Mouse (Mus musculus): ENCODE results near the gene Arfip1.
"Not testable (repeated sequence)": the region's sequence is repeated elsewhere in the genome, so short reads cannot be mapped to it uniquely, and the experiment has no call there.

The Arfip1 gene

DNA sequence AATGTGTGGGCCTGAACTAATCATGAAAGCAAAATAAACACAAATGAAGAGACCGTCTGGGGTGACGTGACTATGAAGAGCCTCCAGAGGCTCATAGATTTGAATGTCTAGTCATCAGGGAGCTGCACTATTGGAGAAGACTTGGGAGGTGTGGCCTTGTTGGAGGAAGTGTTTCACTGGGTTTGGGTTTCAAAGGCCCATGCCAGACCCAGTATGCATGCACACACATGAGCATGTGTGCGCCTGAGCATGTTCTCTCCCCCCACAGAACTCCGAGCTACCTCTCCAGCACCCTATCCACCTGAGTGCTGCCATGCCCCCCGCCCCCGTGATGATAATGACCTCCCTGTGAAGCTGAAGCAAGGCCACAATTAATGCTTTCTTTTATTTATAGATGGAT lies 12.8 kb downstream of the Arfip1 start:
- no peak for DNase-seq

DNA sequence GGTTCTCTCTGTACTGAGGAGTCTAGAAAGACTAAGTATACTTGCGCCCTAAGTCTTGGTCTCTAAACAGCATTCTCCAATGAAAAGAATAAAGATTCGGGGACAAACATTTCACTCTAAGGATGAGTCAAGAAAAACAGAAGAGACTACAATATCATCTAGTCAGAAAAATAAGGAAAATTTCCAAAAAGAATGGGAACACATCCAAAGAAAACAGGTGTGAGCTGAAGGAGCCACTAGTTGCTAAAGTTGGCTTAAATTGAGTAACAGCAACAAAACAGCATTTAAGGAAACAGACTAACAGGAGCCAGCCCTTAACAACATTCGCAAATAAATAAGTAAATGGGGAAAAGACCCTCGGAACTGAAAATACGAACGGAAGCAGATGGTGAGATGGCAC lies 13.9 kb downstream of the Arfip1 start:
- no peak for DNase-seq

DNA sequence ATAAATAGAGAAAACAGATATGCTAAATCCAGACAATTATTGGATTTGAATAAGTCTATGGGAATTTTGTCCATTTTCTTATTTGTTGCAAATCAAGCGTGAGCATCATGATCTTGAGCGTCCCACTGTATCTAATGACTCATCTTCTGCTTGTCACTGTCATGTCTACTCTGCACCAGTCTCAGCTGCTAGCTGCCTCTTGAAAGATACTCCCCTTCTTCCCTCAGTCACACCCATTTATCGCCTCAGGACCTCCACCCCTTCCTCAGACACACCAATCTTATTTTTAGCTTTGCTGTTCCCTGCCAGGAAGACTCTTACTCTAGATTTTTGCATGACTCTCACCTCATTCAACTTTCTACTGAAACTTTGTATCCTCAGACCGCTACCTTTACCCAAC lies 19.0 kb downstream of the Arfip1 start:
- DNase-seq: no peak

DNA sequence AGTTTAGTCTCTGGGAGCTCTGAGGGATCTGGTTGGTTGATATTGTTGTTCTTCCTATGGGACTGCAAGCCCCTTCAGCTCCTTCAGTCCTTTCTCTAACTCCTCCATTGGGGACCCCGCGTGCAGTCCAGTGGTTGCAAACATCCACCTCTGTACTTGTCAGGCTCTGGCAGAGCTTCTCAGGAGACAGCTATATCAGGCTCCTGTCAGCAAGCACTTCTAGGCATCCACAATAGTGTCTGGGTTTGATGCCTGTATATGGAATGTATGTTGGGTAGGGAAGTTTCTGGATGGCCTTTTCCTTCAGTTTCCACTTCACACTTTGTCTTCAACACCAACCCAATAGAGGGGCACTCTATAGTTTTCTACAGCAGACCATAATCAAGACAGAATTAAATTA lies 19.5 kb downstream of the Arfip1 start:
- not testable (repeated sequence) for DNase-seq

DNA sequence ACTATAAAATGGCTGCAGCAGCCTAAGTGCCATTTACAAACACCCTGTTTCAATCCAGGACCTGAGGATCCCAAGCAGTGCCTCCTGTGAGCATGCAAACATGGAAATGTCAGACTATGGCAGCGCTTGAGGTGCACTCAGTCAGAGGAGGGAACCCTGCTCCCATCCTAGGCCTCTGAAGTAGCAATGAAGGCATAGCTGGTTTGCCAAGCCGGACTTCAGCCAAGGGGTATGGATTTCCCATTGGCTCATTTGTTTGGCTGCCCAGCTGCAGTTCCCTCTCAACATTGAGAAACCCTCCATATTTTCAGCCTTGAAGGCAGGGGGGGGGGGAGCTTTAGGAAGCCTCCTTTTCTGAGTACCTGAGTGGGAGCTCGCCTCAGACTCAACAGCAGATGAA lies 24.1 kb downstream of the Arfip1 start:
- DNase-seq: no peak

- DNase-seq: no peak
Observed at GRCm38 (mm10) chr3:84555780-84556179, 26.6 kb downstream of the Arfip1 start.

GRCm38 (mm10) chr3:84547177-84547576 lies 35.2 kb downstream of the Arfip1 start:
- DNase-seq: peak; percentile 25 to 26

DNA sequence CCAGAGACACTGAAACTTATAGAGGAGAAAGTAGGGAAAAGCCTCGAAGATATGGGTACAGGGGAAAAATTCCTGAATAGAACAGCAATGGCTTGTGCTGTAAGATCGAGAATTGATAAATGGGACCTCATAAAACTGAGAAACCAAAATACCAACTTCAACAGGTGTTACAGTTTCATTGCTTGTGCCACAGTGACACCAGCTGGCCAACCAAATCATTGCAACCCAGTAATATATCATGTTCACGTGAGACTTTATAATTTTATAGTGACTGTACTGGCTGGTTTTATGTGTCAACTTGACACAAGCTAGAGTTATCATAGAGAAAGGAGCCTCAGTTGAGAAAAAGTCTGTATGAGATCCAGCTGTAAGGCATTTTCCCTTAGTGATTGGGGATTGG lies 40.0 kb downstream of the Arfip1 start:
- peak in 1 of 2 experiments; percentile 66 for DNase-seq

DNA sequence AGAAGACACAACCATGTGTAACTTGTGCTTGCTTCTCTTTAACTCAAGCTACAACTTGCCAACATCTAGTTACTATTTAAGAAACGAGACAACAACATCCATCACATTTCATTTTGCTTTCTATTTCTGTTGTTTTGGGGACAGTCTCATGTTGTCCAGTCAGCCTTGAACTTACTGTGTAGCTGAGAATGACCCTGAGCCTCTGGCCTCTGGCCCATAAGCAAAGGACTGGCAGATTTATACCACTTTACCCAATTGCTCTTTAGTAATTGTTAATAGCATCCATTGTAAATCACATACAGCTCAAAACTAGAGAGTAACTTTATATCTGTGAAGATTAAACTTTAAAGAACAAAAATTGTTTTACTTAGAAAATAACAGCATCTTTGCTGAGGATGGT lies 40.5 kb downstream of the Arfip1 start:
- no peak for DNase-seq

GRCm38 (mm10) chr3:84540640-84541039 lies 41.8 kb downstream of the Arfip1 start:
- no peak for DNase-seq

GRCm38 (mm10) chr3:84536987-84537386 lies 45.4 kb downstream of the Arfip1 start:
- no peak for DNase-seq

DNA sequence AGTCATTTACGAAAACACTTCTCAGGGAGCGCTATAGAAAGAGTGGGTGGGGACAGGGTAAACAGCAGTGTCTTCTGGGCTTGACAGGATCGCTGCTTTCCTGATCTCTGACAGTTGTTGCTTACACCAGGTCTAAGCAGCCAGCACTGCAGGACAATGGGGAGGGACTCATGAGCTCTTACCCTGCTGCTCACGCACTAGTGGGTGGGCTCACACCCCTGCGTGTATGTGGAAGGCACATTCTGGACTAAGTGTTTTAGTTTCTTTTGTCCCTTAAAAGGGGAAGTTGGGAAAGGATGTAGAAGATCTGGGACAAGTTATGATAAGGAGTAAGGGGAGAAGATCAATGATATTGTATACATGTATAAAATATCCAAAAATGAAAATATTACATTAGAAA lies 49.2 kb downstream of the Arfip1 start:
- DNase-seq: no peak

- DNase-seq: no peak
Observed at GRCm38 (mm10) chr3:84529021-84529420, 53.4 kb downstream of the Arfip1 start.

- no peak for DNase-seq
Observed at GRCm38 (mm10) chr3:84524952-84525351, 57.5 kb downstream of the Arfip1 start.

- no peak for DNase-seq
Observed at GRCm38 (mm10) chr3:84516163-84516562, 66.3 kb downstream of the Arfip1 start.

- no peak for DNase-seq
Observed at GRCm38 (mm10) chr3:84512774-84513515, 69.5 kb downstream of the Arfip1 start.

- DNase-seq: no peak
Observed at GRCm38 (mm10) chr3:84505193-84505592, 77.2 kb downstream of the Arfip1 start.

- DNase-seq: no peak
Observed at GRCm38 (mm10) chr3:84504291-84504690, 78.1 kb downstream of the Arfip1 start.

DNA sequence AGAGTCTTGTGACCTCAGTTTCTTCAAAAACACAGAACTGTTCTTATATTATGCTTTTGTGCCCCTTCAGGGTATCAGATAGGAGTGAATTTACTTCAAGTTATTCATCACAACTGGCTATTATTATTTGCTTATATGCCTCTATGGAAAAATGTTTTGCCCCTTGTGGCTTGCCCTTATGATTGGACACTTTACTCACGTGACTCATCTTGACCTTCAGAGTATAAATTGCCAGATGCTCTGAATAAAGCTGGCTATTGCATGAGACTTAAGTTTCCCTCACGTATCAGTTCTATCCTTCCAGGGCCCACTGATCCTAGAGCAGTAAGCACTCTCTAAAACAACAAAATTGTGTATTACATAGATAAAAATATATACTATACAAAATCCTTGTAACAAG lies 80.3 kb downstream of the Arfip1 start:
- DNase-seq: no peak

DNA sequence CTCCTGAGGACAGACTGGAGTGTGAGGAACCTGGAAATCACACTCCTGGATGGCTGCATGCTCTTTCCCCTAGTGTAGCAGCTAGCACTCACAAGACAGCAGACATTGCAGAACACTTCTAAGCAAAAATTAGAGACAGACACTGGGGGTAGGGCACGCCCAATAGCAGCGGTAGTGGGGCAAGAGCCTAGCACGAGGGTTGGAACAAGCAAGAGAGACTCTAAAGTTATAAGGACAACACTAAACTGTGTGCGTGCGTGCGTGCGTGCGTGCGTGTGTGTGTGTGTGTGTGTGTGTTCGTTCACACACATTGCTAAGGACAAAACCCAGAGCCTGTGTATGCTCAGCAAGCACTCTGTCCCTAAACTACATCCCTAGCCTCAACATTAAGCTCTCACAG lies 81.9 kb downstream of the Arfip1 start:
- peak; percentile 35 to 37 for DNase-seq

DNA sequence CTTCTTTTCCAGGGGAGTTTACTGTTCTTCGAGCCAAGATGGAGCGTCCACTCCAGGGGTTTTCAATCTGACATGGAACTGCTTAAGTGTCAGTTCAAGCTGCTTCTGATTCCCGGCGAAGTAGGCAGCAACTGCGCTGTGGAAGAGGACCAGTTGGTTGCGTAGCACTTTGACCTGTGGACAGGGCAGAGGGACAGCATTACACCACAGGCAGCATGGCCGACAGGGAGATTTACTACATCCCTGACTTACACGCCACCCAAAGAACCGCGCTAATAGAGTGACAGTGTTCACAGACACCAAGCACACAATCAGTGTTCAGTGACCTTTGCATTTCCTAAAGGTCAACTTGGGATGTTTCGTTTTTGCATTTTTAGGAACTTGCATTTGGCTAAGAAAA lies 84.7 kb downstream of the Arfip1 start:
- no peak for DNase-seq

- no peak for DNase-seq
Observed at GRCm38 (mm10) chr3:84492657-84493056, 89.8 kb downstream of the Arfip1 start.

GRCm38 (mm10) chr3:84492148-84492547 lies 90.3 kb downstream of the Arfip1 start:
- no peak for DNase-seq

DNA sequence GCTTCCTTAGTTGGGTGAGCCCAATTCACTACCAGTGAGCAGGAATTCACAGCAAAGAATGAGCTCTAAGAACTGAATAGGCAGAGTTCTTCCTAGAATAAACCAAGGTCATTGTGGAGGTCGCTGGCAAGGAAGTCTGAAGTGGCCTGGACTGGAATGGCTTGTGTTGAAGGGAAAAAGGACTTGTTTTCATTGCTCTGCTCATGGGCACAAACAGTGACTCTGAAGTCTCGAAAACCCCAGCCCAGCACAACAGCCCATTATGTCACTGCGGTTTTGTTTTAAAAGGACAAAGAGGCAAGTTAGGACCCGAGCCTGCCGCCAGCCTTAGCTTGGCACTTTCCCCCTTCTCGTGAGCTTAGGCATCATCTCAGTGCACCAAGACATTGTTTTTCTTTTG lies 93.7 kb downstream of the Arfip1 start:
- DNase-seq: no peak

DNA sequence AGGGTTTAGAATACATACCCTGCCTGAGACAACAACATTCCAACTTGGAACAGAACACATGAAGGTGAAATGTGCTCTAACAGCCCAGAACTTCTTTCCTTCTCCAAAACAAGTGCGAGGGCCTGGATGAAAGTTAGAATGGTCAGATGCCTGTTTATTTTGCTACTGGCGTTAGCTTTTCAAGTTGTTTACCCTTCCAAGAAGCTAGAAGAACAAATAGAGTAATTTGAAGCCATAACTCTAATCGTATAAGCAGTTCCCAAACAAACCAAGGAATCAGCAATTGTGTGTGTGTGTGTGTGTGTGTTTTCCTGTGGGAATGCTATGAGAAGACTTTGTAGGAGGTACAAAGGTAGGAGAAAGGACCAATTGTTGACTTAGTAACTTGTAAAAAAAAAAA lies 97.5 kb downstream of the Arfip1 start:
- no peak for DNase-seq

All from lung, postnatal 4 days (tissue).